Mouse (Mus musculus) midbrain, embryonic 10.5 days (tissue): ENCODE measurements around the gene Xiap. TPM values are rescaled to one million over a fixed set of nuclear protein-coding genes. Genes with fewer than 3 reads are reported as not detected.

Source experiments
- DNase-seq: peaks from one replicate; pipeline ENCODE4 v3.0.0-alpha.2; 2017; ENCODE audit warnings: low spot score
- H3K27ac ChIP-seq: fragments of 300-500 bp; sonication (generic); replicated peaks from 2 replicates; pipeline ENCODE4 v1.5.1; 2016; ENCODE audit warnings: mild to moderate bottlenecking
- H3K27me3 ChIP-seq: fragments of 300-500 bp; sonication (generic); 2 replicates; pipeline ENCODE4 v1.6.1; 2016; ENCODE audit warnings: low read depth, mild to moderate bottlenecking; ENCODE audit not compliant: poor library complexity, severe bottlenecking
- H3K36me3 ChIP-seq: fragments of 300-500 bp; sonication (generic); 2 replicates; pipeline ENCODE4 v1.6.1; 2016; ENCODE audit warnings: mild to moderate bottlenecking, moderate library complexity
- H3K4me1 ChIP-seq: fragments of 300-500 bp; sonication (generic); 2 replicates; pipeline ENCODE4 v1.6.1; 2016
- H3K4me3 ChIP-seq: fragments of 300-500 bp; sonication (generic); 2 replicates; pipeline ENCODE4 v1.5.1; 2016; ENCODE audit warnings: mild to moderate bottlenecking, moderate library complexity
- H3K9me3 ChIP-seq: fragments of 300-500 bp; sonication (generic); replicated peaks from 2 replicates; pipeline ENCODE4 v1.6.1; 2016; ENCODE audit warnings: mild to moderate bottlenecking
- WGBS: fragments of 180-500 bp; shearing (Covaris S2); methylation state at CpG from one replicate; pipeline ENCODE4 v1.1.7; 2016; 5-methylcytosine and 5-hydroxymethylcytosine counted together
- polyA plus RNA-seq: library from polyadenylated mRNA; unstranded; fragments of >200 nt; fragmentation: Nextera tagmentation; extraction: Ambion mirVana; gene quantifications from 2 replicates; pipeline ENCODE4 v1.2.1, GENCODE M21; 2016

The Xiap gene
- polyA plus RNA-seq, 1 experiment from 2014 or later, result 11.2 TPM

DNA sequence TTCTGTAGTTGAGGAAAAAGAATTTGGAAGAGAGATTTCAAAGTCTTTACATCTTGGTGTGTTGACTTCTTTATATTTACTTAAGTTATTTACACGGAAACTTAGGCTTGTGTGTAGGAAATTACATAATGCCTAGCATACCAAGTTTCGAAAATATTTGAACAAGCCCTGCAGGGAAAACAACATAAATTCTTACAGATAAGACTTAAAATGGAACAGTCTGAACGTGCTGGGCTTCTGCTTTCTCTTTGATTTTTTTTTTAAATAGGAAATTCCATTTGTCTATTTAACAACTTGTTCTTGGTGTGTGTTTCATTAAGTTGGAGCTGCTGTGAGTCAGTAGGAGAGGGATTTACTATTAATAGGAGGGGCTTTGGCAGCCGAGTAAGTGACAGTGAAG lies 93.6 kb downstream of the Xiap start:
- 33% methylated on average over 4 of the region's 4 CpGs for WGBS
- H3K27ac ChIP-seq, result no peak overlapping the region

More for the DNA sequence above, 93.6 kb downstream of the Xiap start:
- H3K4me3 ChIP-seq, result peak overlapping the region; percentile 68
- H3K9me3 ChIP-seq, result peaks cover 19% of the 10 kb centered on the region; the same call in 1 of the 2 replicates
- no peaks in the 10 kb centered on the region for H3K27me3 ChIP-seq
- H3K4me1 ChIP-seq, result peaks cover 7% of the 10 kb centered on the region; the same call in 1 of the 2 replicates
- H3K36me3 ChIP-seq, result no peaks in the 10 kb centered on the region
- no peak for DNase-seq

Other genes with a start within 250 kb of the Xiap start
- gene Thoc2, start 139.0 kb upstream of the Xiap start, polyA plus RNA-seq, result 79.9 and 88.5 TPM in 2 replicates
- gene Stag2, start 89.6 kb downstream of the Xiap start, polyA plus RNA-seq, result 40.2 and 46.9 TPM in 2 replicates